Mouse (Mus musculus) C2C12 (cell line): ENCODE measurements around the gene CK137956. TPM values are rescaled to one million over a fixed set of nuclear protein-coding genes. Genes with fewer than 3 reads are reported as not detected.

Source experiments
- H3K27me3 ChIP-seq: one replicate; pipeline ENCODE4 v1.6.1; 2011; ENCODE audit not compliant: control insufficient read depth, insufficient read depth, insufficient read length
- H3K36me3 ChIP-seq: one replicate; pipeline ENCODE4 v1.6.1; 2011; ENCODE audit not compliant: control insufficient read depth, insufficient read depth
- H3K4me3 ChIP-seq: one replicate; pipeline ENCODE4 v1.5.1; 2011; ENCODE audit warnings: mild to moderate bottlenecking, control low read depth; ENCODE audit not compliant: poor library complexity, insufficient read depth, severe bottlenecking
- H3K79me2 ChIP-seq: one replicate; pipeline ENCODE4 v1.6.1; 2011; ENCODE audit not compliant: control insufficient read depth, insufficient read depth
- H3K79me3 ChIP-seq: one replicate; pipeline ENCODE4 v1.6.1; 2011; ENCODE audit warnings: low read depth, control low read depth
- H3ac ChIP-seq: one replicate; pipeline ENCODE3; 2011; ENCODE audit warnings: low read depth; ENCODE audit not compliant: control insufficient read depth, insufficient read length
- CEBPB ChIP-seq: IDR thresholded peaks from one replicate; pipeline ENCODE4 v1.6.1; 2011; ENCODE audit warnings: low read depth, mild to moderate bottlenecking, control low read depth, moderate library complexity
- CTCF ChIP-seq: IDR thresholded peaks from one replicate; pipeline ENCODE4 v1.5.1; 2011; ENCODE audit not compliant: control insufficient read depth, insufficient read depth, insufficient read length
- FOSL1 ChIP-seq: IDR thresholded peaks from one replicate; pipeline ENCODE4 v1.8.0; 2011; ENCODE audit warnings: mild to moderate bottlenecking, low read length; ENCODE audit not compliant: poor library complexity, insufficient read depth, severe bottlenecking
- MAX ChIP-seq: IDR thresholded peaks from one replicate; pipeline ENCODE4 v1.6.1; 2011; ENCODE audit warnings: mild to moderate bottlenecking, control low read depth
- MYOD1 ChIP-seq: IDR thresholded peaks from one replicate; pipeline ENCODE4 v1.6.1; 2011; ENCODE audit warnings: low read depth; ENCODE audit not compliant: control insufficient read depth, insufficient read length
- MYOG ChIP-seq: IDR thresholded peaks from one replicate; pipeline ENCODE4 v1.6.1; 2011; ENCODE audit not compliant: control insufficient read depth, insufficient read length; ENCODE audit errors: extremely low read depth
- USF1 ChIP-seq: IDR thresholded peaks from one replicate; pipeline ENCODE4 v1.6.1; 2011; ENCODE audit warnings: low read depth, mild to moderate bottlenecking, control low read depth, moderate library complexity
- polyA plus RNA-seq: library from polyadenylated mRNA; unstranded; fragments of >200 nt; fragmentation: generic; extraction: Trizol; gene quantifications from one replicate; pipeline ENCODE4 v1.2.1, GENCODE M21; 2012; ENCODE audit warnings: missing spikeins

The CK137956 gene
- polyA plus RNA-seq, 1 experiment = not detected

DNA sequence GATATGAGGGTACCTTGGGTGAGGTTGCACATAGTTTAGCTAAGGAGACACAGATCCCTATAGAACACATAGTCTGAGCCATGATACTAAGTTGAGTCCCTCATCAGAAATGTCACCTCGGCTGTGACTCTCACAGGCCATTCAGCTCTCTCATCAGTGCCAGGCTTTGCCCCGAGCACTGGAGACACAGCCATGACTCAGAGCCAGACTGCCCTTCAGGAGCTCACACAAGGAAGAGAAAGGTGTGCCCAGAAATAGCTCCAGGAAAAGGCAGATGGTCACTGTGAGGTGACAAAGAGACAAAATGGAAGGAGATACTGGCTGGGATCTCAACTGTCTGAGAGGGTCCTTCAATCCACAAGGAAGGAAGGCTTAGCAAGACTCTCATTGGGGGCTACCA lies 23.1 kb downstream of the CK137956 start:
- H3K79me2 ChIP-seq = no peaks in the 10 kb centered on the region
- TF ChIP-seq CTCF (no peak), CEBPB (no peak), MYOG (no peak), USF1 (no peak), MYOD1 (no peak), FOSL1 (no peak), MAX (no peak)
- no peaks in the 10 kb centered on the region for H3K79me3 ChIP-seq
- no peak overlapping the region for H3ac ChIP-seq
- H3K27me3 ChIP-seq = no peaks in the 10 kb centered on the region
- no peak overlapping the region for H3K4me3 ChIP-seq
- no peaks in the 10 kb centered on the region for H3K36me3 ChIP-seq

DNA sequence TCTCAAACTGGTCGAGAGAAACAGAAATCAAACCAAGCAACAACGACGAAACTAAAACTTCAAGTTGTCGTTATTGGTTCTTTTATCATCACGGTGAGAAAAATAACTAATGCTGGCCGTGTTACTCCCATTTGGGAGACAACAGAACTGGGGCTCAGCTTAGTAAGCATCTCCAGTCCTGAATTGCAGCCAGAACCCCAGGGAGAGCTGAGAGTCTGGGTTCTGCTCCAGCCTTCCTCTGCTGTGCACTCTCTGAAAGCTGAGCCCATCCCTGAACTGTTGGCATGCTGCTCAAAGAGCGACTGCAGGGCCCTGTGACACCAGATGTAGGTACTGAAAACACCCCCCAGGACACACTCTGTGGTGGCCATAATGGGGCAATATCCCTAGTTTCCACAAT lies 33.3 kb downstream of the CK137956 start:
- Histone ChIP-seq H3K79me3 (no peaks in the 10 kb centered on the region), H3K27me3 (no peaks in the 10 kb centered on the region), H3K79me2 (no peaks in the 10 kb centered on the region), H3ac (no peak overlapping the region), H3K4me3 (no peak overlapping the region), H3K36me3 (no peaks in the 10 kb centered on the region)
- TF ChIP-seq CTCF (no peak), USF1 (no peak), MYOG (no peak), CEBPB (no peak), FOSL1 (no peak), MYOD1 (no peak), MAX (no peak)

DNA sequence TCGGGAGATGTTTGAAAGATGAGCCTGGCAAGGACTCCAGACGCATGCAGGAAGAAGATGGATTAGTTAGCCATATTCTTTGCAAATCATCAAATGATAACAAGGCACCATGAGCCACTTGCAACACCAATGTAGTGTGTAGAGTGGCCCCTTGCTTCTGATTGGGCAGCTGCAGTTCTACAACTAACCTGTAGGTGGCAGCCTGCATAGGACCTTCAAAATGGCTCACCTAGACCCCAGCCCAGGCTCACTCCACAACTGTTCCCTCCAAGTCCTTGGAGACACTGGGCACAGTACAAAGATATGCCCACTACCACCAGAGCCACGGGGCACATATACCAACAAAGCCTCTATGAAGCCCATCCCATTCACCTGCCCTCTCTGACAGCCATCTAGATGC lies 35.4 kb downstream of the CK137956 start:
- Histone ChIP-seq H3K79me2 (no peaks in the 10 kb centered on the region), H3K79me3 (no peaks in the 10 kb centered on the region), H3K4me3 (no peak overlapping the region), H3K27me3 (no peaks in the 10 kb centered on the region), H3ac (no peak overlapping the region), H3K36me3 (no peaks in the 10 kb centered on the region)
- TF ChIP-seq USF1 (no peak), FOSL1 (no peak), MYOD1 (no peak), CTCF (no peak), MAX (no peak), CEBPB (no peak), MYOG (no peak)

GRCm38 (mm10) chr4:127913551-127913950 lies 57.2 kb downstream of the CK137956 start:
- Histone ChIP-seq H3K4me3 (no peak overlapping the region), H3K36me3 (no peaks in the 10 kb centered on the region), H3K79me2 (no peaks in the 10 kb centered on the region), H3K79me3 (no peaks in the 10 kb centered on the region), H3K27me3 (no peaks in the 10 kb centered on the region), H3ac (no peak overlapping the region)
- TF ChIP-seq CEBPB = no peak
- no peak for TF ChIP-seq CTCF
- TF ChIP-seq USF1 = no peak
- TF ChIP-seq MYOD1 = no peak
- no peak for TF ChIP-seq FOSL1
- no peak for TF ChIP-seq MYOG
- no peak for TF ChIP-seq MAX

DNA sequence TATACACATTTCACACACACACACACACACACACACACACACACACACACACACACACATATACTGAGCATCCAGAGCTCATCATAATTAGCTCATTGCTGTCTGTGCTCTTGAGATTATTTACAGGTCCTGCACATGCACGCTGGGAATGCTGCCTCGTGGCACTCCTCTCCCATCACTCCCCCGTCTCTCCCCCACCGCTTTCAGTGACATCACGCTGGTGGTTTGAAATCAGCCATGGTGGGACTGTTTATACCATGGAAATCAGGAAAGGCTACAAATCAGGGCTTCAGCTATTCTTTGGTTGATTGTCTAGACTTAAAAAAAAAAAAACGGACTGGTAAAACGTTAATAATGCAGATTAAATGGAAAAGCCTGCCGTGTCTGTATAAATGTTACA lies 63.6 kb downstream of the CK137956 start:
- H3K4me3 ChIP-seq = no peak overlapping the region
- H3K79me3 ChIP-seq = no peaks in the 10 kb centered on the region
- no peak overlapping the region for H3ac ChIP-seq
- no peak for TF ChIP-seq USF1
- no peak for TF ChIP-seq CEBPB
- no peak for TF ChIP-seq FOSL1
- no peak for TF ChIP-seq CTCF
- no peak for TF ChIP-seq MYOD1
- no peak for TF ChIP-seq MYOG
- no peaks in the 10 kb centered on the region for H3K79me2 ChIP-seq
- H3K36me3 ChIP-seq = no peaks in the 10 kb centered on the region
- H3K27me3 ChIP-seq = no peaks in the 10 kb centered on the region

GRCm38 (mm10) chr4:127903954-127904353 lies 66.8 kb downstream of the CK137956 start:
- no peaks in the 10 kb centered on the region for H3K27me3 ChIP-seq
- no peaks in the 10 kb centered on the region for H3K79me3 ChIP-seq
- H3ac ChIP-seq = no peak overlapping the region
- H3K79me2 ChIP-seq = no peaks in the 10 kb centered on the region
- no peak for TF ChIP-seq MYOG
- TF ChIP-seq FOSL1 = no peak
- TF ChIP-seq CEBPB = no peak
- no peak for TF ChIP-seq MYOD1
- TF ChIP-seq USF1 = no peak
- TF ChIP-seq CTCF = no peak
- no peak for TF ChIP-seq MAX
- no peak overlapping the region for H3K4me3 ChIP-seq
- H3K36me3 ChIP-seq = no peaks in the 10 kb centered on the region

DNA sequence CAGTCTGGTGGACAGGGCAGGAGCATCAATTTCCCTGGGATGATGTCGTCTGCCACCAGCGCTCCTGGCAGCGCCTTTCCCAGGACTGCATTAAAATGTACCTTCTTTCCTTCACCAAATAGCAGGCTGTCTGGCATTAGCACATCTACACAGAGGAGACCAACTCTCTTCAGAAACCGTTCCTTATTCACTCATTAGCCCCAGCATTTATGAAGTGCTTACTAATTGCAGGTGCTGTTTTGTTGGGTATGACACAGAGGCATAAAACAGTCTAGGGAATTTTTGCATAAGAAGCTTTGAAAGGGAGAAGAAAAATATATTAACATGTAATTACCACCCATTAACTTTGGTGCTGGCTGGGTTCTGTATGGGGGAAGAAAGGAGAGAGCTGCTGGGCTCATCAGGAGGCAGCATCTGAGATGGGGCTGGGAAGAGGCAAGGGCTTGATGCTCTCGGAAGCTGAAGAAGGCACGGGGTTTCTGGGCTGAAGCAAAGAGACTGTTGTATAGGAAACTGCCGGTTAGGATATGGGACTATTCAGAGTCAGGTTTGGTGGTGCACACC lies 69.8 kb downstream of the CK137956 start:
- H3K27me3 ChIP-seq = no peaks in the 10 kb centered on the region
- H3K79me3 ChIP-seq = no peaks in the 10 kb centered on the region
- no peak overlapping the region for H3ac ChIP-seq
- no peaks in the 10 kb centered on the region for H3K79me2 ChIP-seq
- H3K36me3 ChIP-seq = no peaks in the 10 kb centered on the region
- H3K4me3 ChIP-seq = no peak overlapping the region
- TF ChIP-seq CTCF = no peak
- no peak for TF ChIP-seq MYOG
- TF ChIP-seq CEBPB = no peak
- TF ChIP-seq FOSL1 = no peak
